Mouse (Mus musculus) testis, adult 2 months (tissue): ENCODE results near the gene Slc20a1.

ENCODE experiments used
- CTCF ChIP-seq: fragments of 200-500 bp; IDR thresholded peaks from 2 replicates; pipeline ENCODE4 v1.5.1; 2012; ENCODE audit warnings: low read depth, mild to moderate bottlenecking, inconsistent platforms, low read length, moderate library complexity; ENCODE audit not compliant: control insufficient read depth, insufficient read depth, insufficient replicate concordance
- POLR2A ChIP-seq: fragments of 200-500 bp; IDR thresholded peaks from 2 replicates; pipeline ENCODE4 v1.6.1; 2012; ENCODE audit warnings: low read depth, mild to moderate bottlenecking, inconsistent platforms, low read length, moderate library complexity; ENCODE audit not compliant: control insufficient read depth

- no peak for TF ChIP-seq POLR2A
- no peak for TF ChIP-seq CTCF
These were observed 11.7 kb downstream of the Slc20a1 start for GRCm38 (mm10) chr2:129210089-129210749.
